Mouse (Mus musculus) neural tube, embryonic 11.5 days (tissue): ENCODE data around the gene Slc8a3. TPM values are rescaled to one million over a fixed set of nuclear protein-coding genes. Genes with fewer than 3 reads are reported as not detected.

Source experiments
- ATAC-seq: fragments of 200-750 bp; cut with Nextera tagmentation; 2 replicates; pipeline ENCODE4 v1.8.0; 2017; ENCODE audit warnings: moderate number of reproducible peaks, mild to moderate bottlenecking, moderate TSS enrichment, moderate library complexity; ENCODE audit not compliant: insufficient read depth, low FRiP score, low TSS enrichment
- DNase-seq: peaks from one replicate; pipeline ENCODE4 v3.0.0-alpha.2; 2015; ENCODE audit warnings: low spot score
- H3K27ac ChIP-seq: fragments of 300-500 bp; sonication (generic); 2 replicates; pipeline ENCODE4 v1.5.1; 2014; ENCODE audit warnings: low read depth, mild to moderate bottlenecking, low read length
- H3K27me3 ChIP-seq: fragments of 300-500 bp; sonication (generic); 2 replicates; pipeline ENCODE4 v1.6.1; 2014; ENCODE audit warnings: mild to moderate bottlenecking, low read length, mixed read lengths; ENCODE audit not compliant: control insufficient read depth, insufficient read depth
- H3K36me3 ChIP-seq: fragments of 300-500 bp; sonication (generic); 2 replicates; pipeline ENCODE4 v1.6.1; 2014; ENCODE audit warnings: mild to moderate bottlenecking, low read length, moderate library complexity, mixed read lengths; ENCODE audit not compliant: control insufficient read depth, insufficient read depth
- H3K4me1 ChIP-seq: fragments of 300-500 bp; sonication (generic); 2 replicates; pipeline ENCODE4 v1.6.1; 2014; ENCODE audit warnings: low read length, mixed read lengths; ENCODE audit not compliant: control insufficient read depth, insufficient read depth
- H3K4me2 ChIP-seq: fragments of 300-500 bp; sonication (generic); 2 replicates; pipeline ENCODE4 v1.6.1; 2014; ENCODE audit warnings: low read depth, mild to moderate bottlenecking, moderate library complexity
- H3K4me3 ChIP-seq: fragments of 300-500 bp; sonication (generic); 2 replicates; pipeline ENCODE4 v1.5.1; 2014; ENCODE audit warnings: low read depth, low read length
- H3K9ac ChIP-seq: fragments of 300-500 bp; sonication (generic); 2 replicates; pipeline ENCODE4 v1.6.1; 2014; ENCODE audit warnings: mild to moderate bottlenecking, low read length
- H3K9me3 ChIP-seq: fragments of 300-500 bp; sonication (generic); 2 replicates; pipeline ENCODE4 v1.6.1; 2016; ENCODE audit warnings: low read length; ENCODE audit not compliant: control insufficient read depth
- WGBS: fragments of 180-500 bp; shearing (Covaris S2); extraction: QIAGEN DNeasy Blood & Tissue Kit; methylation state at CpG from one replicate; pipeline ENCODE4 v1.1.7; 2014; 5-methylcytosine and 5-hydroxymethylcytosine counted together
- polyA plus RNA-seq: library from polyadenylated mRNA; unstranded; fragments of >200 nt; fragmentation: Nextera tagmentation; extraction: Ambion mirVana; gene quantifications from 2 replicates; pipeline ENCODE4 v1.2.1, GENCODE M21; 2014

Slc8a3 gene
- polyA plus RNA-seq, 1 experiment from 2014 or later, result 1.7 TPM

DNA sequence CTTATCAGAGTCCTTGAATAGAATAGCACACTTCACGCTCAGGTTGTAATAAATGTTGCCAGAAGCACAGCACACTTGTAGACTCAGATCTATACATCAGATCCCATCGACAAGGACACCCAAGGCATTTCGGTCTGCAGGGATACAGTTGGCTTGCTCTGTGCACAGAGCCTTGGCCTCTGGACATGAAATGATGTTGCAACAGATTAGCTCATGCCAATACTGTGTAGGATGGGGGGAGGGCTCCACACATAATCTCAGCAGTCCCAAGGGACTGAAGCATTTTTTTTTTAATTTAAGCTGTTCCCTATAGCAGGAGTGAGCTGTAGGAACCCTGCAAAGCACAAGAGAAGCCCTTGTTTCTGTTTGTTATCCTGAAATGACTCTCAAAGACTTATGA, 74.8 kb downstream of the Slc8a3 start:
- 86% methylated on average over 3 of the region's 3 CpGs for WGBS
- Histone ChIP-seq H3K9me3 (no peaks in the 10 kb centered on the region), H3K4me2 (no peak overlapping the region), H3K27me3 (no peaks in the 10 kb centered on the region), H3K27ac (no peak overlapping the region), H3K4me3 (no peak overlapping the region), H3K9ac (no peak overlapping the region), H3K4me1 (no peaks in the 10 kb centered on the region), H3K36me3 (no peaks in the 10 kb centered on the region)
- ATAC-seq, result no peak
- no peak for DNase-seq

DNA sequence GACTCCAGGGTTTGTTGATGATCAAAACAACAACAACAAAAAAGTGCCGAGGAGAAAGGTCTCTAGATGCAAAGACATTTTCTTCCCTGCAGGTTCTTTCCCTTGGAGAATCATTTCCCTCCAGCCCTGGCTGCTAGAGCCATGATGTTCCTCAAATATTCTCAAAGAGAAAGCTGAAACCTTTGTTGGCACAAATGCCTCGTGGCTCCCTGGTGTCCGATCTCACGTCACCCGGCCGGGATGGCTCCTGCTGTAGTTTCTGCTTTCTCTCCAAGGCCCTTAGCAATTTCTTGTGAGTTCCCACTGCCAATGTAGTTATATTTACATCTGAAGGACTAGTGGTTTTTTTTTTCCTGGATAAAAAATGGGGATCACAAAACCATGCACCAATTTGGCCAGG, 87.6 kb downstream of the Slc8a3 start:
- Histone ChIP-seq H3K4me2 (no peak overlapping the region), H3K36me3 (no peaks in the 10 kb centered on the region), H3K4me1 (no peaks in the 10 kb centered on the region), H3K27ac (no peak overlapping the region), H3K9me3 (no peaks in the 10 kb centered on the region), H3K9ac (no peak overlapping the region), H3K4me3 (no peak overlapping the region), H3K27me3 (no peaks in the 10 kb centered on the region)
- DNase-seq (no peak), ATAC-seq (no peak)
- 82% methylated on average over 6 of the region's 6 CpGs for WGBS

DNA sequence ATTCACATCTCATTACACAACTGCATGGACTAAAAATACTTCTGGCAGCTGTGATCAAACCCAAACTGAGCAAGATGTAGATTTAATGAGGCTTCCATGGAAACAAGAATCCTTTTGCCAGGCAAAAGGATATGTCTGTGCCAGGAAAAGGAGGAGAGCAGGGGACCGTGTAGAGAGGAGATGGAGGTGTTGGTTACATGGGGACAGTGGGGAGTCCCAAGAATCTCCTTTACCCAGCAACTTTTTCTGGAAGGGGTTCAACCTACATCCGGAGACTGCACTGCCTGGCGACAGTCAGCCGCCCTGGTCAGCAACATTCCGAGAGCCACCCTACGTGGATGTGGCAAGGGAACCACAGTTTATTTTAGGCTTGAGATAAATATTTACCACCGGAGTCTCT, 88.0 kb downstream of the Slc8a3 start:
- Histone ChIP-seq H3K9me3 (no peaks in the 10 kb centered on the region), H3K27ac (no peak overlapping the region), H3K4me2 (no peak overlapping the region), H3K4me3 (no peak overlapping the region), H3K4me1 (no peaks in the 10 kb centered on the region), H3K36me3 (no peaks in the 10 kb centered on the region), H3K27me3 (no peaks in the 10 kb centered on the region), H3K9ac (no peak overlapping the region)
- WGBS, result 88% methylated on average over 7 of the region's 7 CpGs
- no peak for ATAC-seq
- no peak for DNase-seq

DNA sequence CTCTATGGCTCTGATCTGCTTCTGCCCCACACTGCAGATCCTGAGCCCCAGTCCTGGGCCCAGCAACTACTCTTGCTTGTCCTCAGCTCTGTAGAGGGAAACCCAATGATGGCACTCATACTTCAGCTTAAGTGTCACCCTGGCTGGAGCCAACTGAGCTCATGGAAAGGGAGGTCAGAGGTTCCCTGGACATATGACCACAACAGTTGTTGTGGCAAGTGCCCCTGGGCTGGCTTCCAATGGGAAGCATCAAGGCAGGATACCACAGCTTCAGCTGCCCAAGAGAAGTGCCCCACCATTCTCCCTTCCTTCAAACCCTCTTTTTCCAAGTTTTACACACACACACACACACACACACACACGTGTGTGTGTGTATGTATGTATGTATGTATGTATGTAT, 88.5 kb downstream of the Slc8a3 start:
- Histone ChIP-seq H3K27ac (no peak overlapping the region), H3K36me3 (no peaks in the 10 kb centered on the region), H3K9ac (no peak overlapping the region), H3K27me3 (no peaks in the 10 kb centered on the region), H3K4me1 (no peaks in the 10 kb centered on the region), H3K4me2 (no peak overlapping the region), H3K4me3 (no peak overlapping the region), H3K9me3 (no peaks in the 10 kb centered on the region)
- 42% methylated on average over 1 of the region's 1 CpGs for WGBS
- ATAC-seq, result no peak
- DNase-seq, result no peak

DNA sequence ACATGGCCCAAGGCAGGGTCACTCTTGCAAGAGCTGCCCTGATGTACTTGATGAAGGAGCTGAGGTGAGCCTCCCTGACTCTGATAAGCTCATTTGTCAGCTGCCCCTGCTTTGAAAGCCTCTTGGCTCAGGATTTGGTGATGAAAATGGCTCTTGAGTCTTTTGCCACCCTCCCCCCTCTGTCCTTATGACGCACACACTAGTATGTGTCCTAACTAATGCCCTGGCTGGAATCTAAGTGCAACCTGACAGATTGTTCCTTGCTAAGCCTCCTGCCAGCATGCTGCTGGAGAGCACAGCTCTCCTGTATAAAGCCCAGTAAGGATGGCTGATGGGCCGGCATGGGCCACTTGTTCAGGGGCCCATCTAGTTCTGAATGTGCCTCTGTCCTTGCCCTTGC, 91.3 kb downstream of the Slc8a3 start:
- 93% methylated on average over 2 of the region's 2 CpGs for WGBS

DNA sequence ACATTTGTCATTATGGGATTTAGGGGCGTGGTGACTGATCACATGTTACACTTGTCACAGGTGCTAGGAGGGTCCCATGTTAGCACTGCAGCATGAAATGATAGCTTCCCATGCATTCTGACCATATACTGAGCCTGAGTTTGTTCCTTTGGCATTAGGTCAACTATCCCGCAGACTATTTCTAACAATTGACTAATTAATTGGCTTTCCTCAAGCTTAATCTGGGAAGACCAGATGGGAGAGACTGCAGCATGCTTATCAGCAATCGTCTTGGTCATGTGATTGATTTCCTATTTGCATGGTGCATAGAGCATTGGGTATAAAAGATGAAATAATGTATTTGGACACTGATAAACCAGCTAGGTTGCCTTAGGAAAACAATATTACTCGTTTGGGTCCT, 91.9 kb downstream of the Slc8a3 start:
- ATAC-seq (no peak), DNase-seq (no peak)
- no peaks in the 10 kb centered on the region for H3K9me3 ChIP-seq
- WGBS, result 88% methylated on average over 4 of the region's 4 CpGs
- H3K27me3 ChIP-seq, result no peaks in the 10 kb centered on the region
- H3K4me3 ChIP-seq, result no peak overlapping the region
- no peaks in the 10 kb centered on the region for H3K4me1 ChIP-seq
- no peak overlapping the region for H3K27ac ChIP-seq
- no peak overlapping the region for H3K9ac ChIP-seq
- H3K36me3 ChIP-seq, result no peaks in the 10 kb centered on the region
- H3K4me2 ChIP-seq, result no peak overlapping the region

More for the DNA sequence above, 91.3 kb downstream of the Slc8a3 start:
- DNase-seq (no peak), ATAC-seq (no peak)
- H3K27me3 ChIP-seq, result no peaks in the 10 kb centered on the region
- H3K4me2 ChIP-seq, result no peak overlapping the region
- no peak overlapping the region for H3K4me3 ChIP-seq
- no peak overlapping the region for H3K27ac ChIP-seq
- no peaks in the 10 kb centered on the region for H3K4me1 ChIP-seq
- H3K36me3 ChIP-seq, result no peaks in the 10 kb centered on the region
- no peak overlapping the region for H3K9ac ChIP-seq
- no peaks in the 10 kb centered on the region for H3K9me3 ChIP-seq

DNA sequence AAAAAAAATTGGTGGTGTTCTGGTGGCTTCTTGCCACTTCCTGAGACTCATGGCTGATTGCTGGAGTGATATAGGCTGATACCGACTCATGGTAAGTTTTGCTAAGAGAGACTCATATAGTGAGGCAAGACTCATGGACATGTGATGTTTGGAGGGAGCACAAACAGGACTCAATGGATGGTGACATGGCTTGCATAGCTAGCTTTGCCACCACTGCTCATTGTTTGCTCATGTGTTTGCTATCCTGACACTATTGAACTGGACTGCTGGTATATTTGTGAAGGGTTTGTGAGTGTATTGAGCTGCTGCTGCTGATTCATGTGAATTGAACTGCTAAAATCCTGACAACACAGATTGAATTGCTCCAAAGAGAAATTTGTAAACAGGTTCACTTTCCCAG, 95.8 kb downstream of the Slc8a3 start:
- Histone ChIP-seq H3K4me1 (no peaks in the 10 kb centered on the region), H3K4me2 (no peak overlapping the region), H3K9me3 (no peaks in the 10 kb centered on the region), H3K27ac (no peak overlapping the region), H3K4me3 (no peak overlapping the region), H3K27me3 (no peaks in the 10 kb centered on the region), H3K9ac (no peak overlapping the region), H3K36me3 (no peaks in the 10 kb centered on the region)
- DNase-seq (no peak), ATAC-seq (no peak)
- WGBS, result 95% methylated on average over 1 of the region's 1 CpGs

DNA sequence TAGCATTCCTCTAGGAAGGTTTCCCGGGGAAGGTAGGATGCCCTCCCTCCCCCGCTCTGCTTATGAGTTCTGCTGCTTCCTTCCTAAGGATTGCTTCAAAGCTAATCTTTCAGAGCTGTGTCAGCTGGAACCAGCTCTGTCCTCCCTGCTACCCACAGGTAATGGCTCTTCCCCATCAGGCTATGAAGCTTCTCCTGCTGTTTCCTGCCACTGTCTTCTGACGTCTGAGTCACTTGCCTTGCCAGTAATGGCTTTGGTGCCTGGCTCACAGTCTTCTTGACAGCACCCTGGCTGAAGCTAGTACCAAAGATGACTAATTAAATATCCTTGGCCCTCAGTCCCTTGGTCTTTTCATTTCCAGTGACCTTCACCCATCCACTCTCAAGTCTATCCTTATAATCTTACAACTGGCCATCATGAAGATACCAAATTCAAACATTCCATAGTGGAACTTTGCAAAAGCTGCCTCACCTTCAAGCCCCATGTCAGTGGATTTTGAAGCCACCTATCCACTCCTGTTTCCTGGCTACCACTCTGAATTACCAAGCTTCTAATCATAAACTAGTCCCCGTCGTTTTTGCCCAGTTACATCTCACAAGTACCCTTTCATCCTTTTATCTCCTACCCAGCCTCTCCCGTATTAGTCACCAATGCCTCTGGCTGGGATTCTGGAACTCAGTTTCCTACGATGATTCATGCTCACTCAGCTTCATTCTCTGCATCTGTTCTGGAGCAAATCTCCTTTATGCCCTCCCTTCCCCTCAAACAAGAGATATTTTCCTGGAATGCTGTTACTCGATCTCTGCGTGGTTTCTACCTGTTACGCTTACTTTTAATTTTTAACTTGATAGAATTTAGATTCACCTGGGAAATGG, 97.3 kb downstream of the Slc8a3 start:
- Histone ChIP-seq H3K4me1 (no peaks in the 10 kb centered on the region), H3K27ac (no peak overlapping the region), H3K9ac (no peak overlapping the region), H3K27me3 (no peaks in the 10 kb centered on the region), H3K9me3 (no peaks in the 10 kb centered on the region), H3K4me2 (no peak overlapping the region), H3K4me3 (no peak overlapping the region), H3K36me3 (no peaks in the 10 kb centered on the region)
- 84% methylated on average over 10 of the region's 10 CpGs for WGBS
- no peak for DNase-seq
- no peak for ATAC-seq

DNA sequence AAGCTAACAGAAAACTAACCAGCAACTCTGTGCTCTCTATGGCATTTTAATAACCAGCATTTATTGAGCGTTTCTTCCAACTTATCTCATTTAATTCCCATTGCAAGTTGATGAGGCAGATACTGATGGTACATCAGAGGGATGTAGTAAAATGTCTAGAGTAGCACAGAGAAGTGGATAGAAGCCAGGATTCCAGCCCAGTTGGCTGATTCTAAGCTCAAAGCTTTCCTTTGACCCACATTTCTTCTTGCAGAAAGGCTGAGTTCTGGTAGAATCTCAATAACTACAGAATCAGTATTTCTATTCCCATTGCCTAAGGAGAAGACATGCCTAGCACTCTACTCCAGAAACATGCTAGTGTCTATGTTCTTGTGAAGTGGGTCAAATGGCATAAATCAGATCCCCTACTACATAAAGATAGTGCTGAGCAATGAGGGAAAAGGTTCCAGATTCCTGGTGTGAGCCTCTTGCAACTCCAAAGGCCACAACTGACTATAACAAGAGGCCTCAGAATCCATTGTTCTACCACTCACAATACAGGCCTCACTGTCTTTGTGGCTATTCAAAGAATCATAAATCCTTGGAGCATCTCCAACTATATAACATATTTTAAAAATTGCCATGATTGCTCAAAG, 99.1 kb downstream of the Slc8a3 start:
- no peak overlapping the region for H3K9ac ChIP-seq
- 88% methylated on average over 1 of the region's 1 CpGs for WGBS

More for the DNA sequence above, 99.1 kb downstream of the Slc8a3 start:
- Histone ChIP-seq H3K4me1 (no peaks in the 10 kb centered on the region), H3K4me3 (no peak overlapping the region), H3K27me3 (no peaks in the 10 kb centered on the region), H3K27ac (no peak overlapping the region), H3K36me3 (no peaks in the 10 kb centered on the region), H3K9me3 (no peaks in the 10 kb centered on the region), H3K4me2 (no peak overlapping the region)
- no peak for ATAC-seq
- DNase-seq, result no peak
